Mouse (Mus musculus) mouse trophoblast stem cell (cell line): ENCODE results near the gene 2610528J11Rik.
"Not testable (repeated sequence)": the region's sequence is repeated elsewhere in the genome, so short reads cannot be mapped to it uniquely, and the experiment has no call there.

ENCODE experiments used
- in situ Hi-C, 2 experiments: fragments of 300-500 bp; cut with MseI, MboI; formaldehyde crosslinking; loops; 2 replicates in 1 of 2; 3 replicates in 1 of 2; pipeline ENCODE4 v1.15.1; 2025

The 2610528J11Rik gene

DNA sequence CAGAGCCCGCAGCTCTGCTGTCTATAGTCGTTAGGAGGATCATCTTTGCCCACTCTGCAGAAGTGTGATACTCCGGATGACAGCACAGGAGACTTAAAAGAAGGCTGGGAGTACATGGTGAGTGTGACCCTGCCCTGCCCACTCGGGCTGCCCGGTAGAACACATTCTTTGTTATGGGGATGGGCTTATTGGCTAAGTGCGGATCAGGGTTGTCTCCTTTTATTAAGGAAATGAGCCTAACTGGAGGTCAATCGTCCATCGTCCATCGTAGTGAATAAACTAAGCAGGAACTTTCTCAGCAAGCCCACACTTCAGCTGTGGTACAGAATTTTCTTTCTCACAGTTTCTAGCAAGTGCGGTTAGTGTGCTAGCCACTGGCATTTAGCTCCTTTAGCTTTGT is 13.1 kb downstream of the 2610528J11Rik start:
- in situ Hi-C loops: no loop called here

DNA sequence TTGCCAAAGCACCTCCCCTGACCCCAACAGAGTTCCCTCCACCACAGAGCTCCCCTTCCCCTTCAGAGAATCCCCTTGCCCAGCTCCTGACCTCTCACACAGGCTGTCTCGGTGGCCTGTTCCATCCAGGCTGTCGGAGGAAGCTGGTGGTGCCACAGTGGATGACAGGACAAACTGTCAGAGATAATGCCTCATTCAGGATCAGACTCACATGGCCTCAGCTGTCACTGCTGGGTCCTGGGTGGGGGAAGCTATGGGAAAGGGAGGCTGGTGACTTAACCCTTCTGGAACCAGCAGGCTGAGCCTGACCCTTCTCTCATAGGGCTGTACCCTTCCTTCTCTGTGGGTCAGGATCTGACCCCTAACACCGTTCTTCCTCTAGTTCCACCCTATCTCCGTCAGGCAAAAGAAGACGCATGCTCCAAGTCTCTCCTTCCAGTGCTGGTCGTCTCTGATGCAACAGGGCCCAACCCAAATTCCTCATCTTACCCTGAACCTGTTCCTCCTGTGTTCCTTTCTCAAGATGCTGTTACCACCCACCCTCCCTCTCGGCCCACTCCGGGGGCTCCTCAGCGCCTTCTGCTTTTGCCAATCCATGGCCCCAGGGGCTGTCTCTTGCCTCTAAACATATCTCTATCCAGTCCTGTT is 15.8 kb downstream of the 2610528J11Rik start:
- in situ Hi-C loops: no loop called here

DNA sequence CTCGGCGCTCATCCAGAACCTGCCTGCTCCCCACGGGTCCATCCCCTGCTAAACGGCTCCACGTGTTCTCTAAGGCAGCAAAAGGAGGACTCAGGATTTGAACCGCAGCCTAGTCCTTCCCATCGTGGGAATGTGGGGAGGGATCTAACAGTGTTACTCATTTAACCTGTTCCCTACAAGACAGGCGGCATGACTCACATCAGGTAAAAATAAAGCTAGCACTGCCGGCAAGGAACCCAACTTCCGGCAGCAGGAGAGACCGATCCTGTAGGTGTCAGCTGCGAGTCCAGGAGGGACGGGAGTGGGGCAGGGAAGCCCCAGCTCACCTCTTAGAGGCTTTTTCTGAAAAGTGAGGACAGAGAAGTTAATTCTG is 16.3 kb downstream of the 2610528J11Rik start:
- in situ Hi-C loops: no loop called here

DNA sequence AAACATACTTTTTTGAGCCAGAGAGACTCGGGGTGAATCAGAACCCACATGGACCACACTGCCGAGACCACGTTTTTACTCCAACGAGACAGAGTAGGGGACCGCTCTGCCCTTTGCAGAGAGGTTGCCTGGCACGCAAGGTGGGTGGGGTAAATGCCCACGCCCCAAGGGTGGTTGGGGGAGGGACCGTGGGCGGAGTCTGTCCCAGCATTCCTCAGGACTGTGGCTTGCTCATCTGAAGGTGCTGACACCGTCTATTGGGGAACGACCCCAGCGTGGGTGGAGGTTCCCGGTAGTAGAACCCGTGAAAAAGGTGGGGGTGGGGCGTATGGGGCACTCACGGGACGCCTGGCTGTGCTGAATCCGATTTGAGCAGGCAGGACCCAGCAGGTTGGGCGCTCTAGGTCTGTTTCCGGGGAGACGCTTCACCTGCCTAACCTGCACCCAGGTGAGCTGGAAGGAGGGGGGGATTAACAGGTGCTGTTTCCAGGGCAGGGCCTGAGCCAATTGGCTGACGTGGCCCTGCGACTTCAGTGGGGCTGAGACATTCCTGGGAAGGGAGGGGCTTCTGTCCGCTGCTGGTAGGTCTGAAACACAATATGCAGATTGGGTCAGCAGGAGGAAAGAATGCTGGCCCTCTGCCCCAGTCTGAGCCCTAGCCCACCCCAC is 16.9 kb downstream of the 2610528J11Rik start, which contains the start of gene Tmem125:
Gene Tmem125 (minus strand): TSS at position 453 of the 669 bp plus-strand sequence.
- in situ Hi-C loops: no loop called here

DNA sequence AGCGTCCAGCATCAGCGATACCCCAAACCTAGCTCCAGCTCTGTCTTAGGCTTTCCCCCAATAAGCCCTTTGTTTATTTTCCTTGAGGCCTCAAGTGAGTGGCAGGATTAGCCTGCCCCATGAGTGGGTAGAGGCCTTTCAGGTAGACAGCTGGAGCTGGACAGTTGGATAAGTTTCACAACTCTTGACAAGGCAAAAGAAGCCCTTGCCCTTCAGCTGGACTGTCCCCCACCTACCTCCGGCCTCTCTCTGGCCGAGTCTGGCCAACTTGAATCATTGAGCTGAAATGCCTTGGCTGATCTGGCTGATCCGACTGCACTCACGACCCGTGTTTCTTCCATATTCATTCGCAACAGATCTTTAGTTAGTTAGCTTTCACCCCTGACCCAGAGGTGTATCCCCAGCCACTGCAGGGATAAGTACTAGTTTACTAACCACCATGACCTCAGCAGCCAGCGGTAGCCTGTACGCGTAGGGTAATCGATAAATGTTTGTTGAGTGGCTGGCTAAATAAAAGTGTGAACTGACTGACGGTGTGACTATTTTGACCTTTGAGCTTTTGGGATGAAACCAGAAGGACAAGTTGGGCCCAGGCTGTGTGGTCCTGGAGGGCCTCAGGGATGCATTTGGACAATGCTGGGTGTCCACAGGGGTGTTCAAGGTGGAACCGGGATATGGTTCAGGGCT is 17.8 kb downstream of the 2610528J11Rik start:
- in situ Hi-C loops: no loop called here

DNA sequence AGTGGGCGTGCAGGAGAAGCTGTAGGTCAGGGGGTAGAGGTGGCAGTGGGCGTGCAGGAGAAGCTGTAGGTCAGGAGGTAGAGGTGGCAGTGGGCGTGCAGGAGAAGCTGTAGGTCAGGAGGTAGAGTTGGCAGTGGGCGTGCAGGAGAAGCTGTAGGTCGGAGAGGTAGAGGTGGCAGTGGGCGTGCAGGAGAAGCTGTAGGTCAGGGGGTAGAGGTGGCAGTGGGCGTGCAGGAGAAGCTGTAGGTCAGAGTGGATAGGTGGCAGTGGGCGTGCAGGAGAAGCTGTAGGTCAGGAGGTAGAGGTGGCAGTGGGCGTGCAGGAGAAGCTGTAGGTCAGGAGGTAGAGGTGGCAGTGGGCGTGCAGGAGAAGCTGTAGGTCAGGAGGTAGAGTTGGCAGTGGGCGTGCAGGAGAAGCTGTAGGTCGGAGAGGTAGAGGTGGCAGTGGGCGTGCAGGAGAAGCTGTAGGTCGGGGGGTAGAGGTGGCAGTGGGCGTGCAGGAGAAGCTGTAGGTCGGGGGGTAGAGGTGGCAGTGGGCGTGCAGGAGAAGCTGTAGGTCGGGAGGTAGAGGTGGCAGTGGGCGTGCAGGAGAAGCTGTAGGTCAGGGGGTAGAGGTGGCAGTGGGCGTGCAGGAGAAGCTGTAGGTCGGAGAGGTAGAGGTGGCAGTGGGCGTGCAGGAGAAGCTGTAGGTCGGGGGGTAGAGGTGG is 20.8 kb downstream of the 2610528J11Rik start:
- in situ Hi-C loops: not testable (repeated sequence)

DNA sequence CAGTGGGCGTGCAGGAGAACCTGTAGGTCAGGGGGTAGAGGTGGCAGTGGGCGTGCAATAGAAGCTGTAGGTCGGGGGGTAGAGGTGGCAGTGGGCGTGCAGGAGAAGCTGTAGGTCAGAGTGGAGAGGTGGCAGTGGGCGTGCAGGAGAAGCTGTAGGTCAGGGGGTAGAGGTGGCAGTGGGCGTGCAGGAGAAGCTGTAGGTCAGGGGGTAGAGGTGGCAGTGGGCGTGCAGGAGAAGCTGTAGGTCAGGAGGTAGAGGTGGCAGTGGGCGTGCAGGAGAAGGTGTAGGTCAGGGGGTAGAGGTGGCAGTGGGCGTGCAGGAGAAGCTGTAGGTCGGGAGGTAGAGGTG is 21.3 kb downstream of the 2610528J11Rik start:
- in situ Hi-C loops: not testable (repeated sequence)

DNA sequence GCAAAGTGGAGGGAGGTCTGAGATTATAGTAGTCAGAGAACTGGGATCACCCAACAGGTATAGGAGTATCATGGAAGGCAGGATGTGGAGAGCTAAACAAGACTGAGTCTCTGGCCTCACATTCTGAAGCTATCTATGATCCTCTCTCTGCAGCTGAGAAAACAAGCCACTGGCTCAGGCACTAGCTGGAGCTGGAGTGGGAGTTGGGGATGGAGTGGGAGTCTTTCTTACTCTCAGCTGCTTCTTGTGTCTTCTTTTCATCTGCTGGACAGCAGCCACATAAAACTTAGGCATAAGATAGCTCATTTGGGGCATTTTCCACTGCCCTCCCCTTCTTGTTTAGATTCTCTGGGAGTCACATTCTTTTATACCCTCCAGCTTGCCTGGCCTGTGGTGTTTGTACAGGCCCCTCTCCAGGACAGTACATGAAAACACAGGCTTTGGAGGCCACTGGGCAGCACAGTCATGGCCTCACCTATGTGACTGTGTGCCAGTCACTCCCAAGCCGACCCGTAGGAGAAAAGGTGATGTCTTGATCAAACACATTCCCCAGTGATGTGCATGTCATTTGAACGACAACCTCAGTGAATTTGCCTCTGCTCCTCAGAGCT is 26.3 kb downstream of the 2610528J11Rik start:
- in situ Hi-C loops: no loop called here

DNA sequence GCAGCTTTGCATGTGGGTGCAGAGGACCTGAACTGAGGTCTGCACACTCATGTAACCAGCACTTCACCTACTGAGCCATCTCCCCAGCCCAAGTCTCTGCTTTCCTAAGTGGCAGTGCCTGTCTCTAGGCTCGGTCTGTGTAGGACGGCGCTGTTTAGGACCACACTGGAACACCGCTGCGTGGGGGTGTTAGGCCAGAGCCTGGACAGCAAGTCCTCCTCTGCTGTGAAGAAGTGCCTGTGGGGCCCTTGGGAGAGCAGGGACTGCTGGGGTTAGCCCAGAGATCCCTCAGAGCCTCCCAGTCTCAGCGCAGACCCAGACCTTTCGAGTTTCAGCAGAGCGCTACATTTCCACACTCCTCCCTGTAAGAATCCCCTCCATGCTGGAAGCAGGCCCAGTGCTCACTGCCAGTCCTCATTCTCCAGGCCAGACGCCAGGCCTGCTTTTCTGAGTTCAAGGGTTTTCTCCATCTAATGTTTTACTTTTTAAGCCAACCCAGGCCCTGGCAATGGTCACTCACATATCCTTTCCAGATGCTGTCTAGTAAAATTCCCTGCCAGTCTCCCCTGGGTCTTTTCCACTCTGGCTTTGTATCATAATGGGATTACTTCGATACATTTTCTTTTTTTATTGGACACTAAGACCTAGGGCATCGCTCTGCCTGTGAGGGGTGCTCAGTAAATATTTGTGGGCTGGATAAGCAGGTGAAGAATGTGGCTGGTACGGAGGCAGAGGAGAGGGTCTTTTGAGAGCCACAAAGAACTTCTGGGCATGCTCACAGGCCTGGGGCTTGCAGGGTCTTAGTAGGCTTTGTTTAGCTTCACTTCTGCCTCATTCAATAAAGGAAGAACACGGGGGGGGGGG is 37.5 kb downstream of the 2610528J11Rik start:
- in situ Hi-C loops: loop anchor here in 1 of 2 experiments (10.0 kb wide), 1 partner anchor 119 kb away; no protein-coding TSS in a partner anchor

DNA sequence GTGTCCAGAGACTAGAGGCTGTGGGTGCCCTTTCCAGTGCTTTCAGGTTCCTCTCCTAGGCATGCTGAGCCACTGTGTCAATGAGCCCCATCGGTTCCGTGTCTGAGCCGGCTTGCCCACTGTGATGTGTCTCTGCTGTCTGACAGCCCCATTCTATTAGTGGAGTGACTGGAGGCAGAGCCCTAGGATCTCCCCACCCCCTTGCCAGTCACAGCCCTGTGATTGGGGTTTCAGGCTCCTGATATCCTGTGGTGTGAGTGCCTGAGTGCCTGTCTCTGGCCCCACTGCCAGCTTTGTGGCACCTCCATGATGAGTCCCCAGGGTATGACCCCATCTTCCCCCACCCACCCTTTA is 38.1 kb downstream of the 2610528J11Rik start:
- in situ Hi-C loops: loop anchor here (5.0 to 10.0 kb wide), 2 partner anchors 120 to 123 kb away; no protein-coding TSS in a partner anchor

DNA sequence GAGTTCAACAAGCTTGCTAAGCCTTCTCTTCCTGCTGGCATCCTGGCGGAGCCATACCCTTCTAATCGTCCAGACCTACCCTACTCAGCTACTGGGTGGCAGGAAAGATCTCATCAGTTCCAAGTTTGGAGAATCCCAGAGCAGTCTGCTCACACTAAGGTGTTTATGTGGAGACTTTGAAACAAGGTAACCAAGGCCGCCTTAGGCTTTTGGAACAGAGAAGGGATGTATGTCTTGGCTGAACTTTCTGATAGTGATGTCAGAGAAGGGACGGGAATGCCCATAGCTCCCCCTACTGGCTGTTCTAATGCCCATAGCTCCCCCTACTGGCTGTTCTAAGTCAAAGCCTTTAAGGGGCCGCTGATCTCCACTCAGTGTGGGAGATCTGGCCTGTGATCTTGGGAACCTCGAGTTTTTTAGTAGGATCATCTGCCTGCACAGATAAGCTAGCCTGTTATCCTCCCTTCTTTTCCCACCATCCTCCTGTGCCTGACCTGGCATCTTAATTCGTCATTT is 39.4 kb downstream of the 2610528J11Rik start:
- in situ Hi-C loops: loop anchor here (5.0 to 10.0 kb wide), 2 partner anchors 121 to 124 kb away; no protein-coding TSS in a partner anchor

DNA sequence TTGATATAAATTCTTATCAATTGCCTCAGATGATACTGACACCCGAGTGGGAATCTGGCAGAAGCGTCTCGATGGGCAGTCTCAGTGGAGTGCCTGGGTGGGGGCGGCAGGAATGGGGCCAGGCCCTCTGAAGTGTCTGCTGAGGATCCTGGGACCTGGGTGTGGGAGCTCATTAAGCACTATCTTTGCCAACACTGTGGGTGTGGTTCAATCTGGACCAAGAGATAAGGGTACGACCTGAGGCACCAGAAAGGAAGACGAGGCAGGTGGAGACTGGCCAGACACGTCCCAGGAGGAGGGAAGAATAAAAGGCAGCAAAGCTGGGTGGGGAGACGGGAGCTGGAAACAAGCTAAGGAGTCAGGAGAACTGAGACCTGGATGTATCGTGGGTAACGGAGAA is 41.9 kb downstream of the 2610528J11Rik start:
- in situ Hi-C loops: loop anchor here (5.0 to 10.0 kb wide), 2 partner anchors 124 to 126 kb away; no protein-coding TSS in a partner anchor

DNA sequence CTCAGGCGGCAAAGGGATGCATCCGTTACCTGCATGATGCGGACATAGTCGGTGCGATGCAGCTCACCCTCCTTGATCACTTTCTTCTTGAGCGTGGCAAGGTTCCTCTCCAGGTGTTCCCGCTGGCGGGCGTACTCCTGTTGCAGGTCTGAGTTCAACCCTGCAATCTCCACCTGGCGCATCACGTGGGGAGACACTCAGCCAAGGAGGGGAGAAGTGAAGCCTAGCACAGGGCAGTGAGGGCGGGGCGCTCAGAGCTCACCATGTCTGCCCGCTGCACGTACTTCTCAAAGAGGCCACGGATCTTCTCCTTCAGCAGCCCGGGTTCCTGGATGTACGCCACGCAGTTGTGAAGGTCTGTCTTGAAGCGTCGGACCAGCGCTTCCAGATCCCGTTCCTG is 42.5 kb downstream of the 2610528J11Rik start:
- in situ Hi-C loops: loop anchor here (5.0 to 10.0 kb wide), 2 partner anchors 125 to 127 kb away; no protein-coding TSS in a partner anchor

DNA sequence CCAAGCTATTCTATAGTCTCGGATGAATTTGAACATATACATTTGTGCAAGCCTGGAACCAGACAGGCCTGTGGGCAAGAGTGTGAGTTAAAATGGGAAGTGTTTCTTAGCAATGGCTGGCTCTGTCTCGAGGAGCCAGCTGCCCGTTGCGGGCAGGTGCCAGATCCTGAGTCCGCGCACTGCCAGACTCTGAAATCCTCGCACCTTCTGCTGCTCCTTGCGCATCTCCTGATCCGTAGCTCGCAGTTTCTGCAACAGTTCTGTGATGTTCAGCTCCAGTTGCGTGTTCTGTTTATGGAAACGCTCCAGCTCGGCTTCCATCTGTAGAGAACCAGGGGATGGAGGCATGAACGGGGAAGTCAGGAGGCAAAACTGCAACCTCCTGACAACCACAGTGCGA is 44.6 kb downstream of the 2610528J11Rik start:
- in situ Hi-C loops: no loop called here

DNA sequence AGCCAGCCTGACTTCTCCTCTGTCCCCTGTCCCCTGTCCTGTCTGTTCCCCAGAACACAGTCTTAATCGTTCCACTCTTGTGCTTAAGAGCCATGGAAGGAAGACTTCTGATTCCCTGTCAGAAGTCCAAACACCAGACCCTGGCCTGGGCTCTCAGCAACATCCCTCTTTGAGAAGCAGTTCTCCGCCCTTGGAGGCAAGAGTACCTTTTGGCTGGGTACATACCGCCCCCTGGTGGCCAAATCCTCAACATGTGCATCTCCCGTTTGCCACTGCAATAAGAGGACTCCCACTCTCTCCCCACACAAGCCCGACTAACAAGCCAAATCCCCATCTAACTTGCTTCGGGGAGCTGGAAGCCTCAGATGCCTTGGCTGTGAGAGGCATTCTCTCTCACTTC is 49.3 kb downstream of the 2610528J11Rik start:
- in situ Hi-C loops: no loop called here

DNA sequence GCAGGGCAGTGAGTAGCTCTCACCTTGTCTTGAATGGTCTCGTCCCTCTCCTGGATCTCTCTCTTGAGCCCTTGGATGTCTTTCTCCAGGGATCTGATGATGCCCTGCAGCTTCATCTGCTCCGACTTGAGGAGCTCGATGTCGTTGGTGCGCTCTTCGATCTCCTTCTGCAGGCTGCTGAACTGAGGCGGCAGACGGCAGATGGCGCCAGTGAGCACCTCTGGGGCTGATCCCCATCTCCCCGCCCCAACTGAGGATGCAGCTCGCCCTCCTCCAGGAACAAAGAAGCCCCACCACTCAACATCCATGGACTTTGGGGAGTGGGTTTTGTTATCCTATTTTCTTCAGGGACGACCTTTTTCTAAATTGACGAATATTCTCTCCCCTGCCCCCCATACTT is 52.5 kb downstream of the 2610528J11Rik start:
- in situ Hi-C loops: no loop called here
